Mouse (Mus musculus) NIH3T3 (cell line): ENCODE results near the gene Gm7137.
"Not testable (repeated sequence)": the region's sequence is repeated elsewhere in the genome, so short reads cannot be mapped to it uniquely, and the experiment has no call there.

ENCODE experiments used
- DNase-seq: peaks from one replicate; pipeline ENCODE4 v3.0.0-alpha.2; 2012; ENCODE audit warnings: low read depth

The Gm7137 gene

GRCm38 (mm10) chr10:77752312-77752711, 35.7 kb downstream of the Gm7137 start:
- DNase-seq = not testable (repeated sequence)

- not testable (repeated sequence) for DNase-seq
Measured at GRCm38 (mm10) chr10:77751254-77751653, 36.7 kb downstream of the Gm7137 start, which contains the start of gene Gm9736. Gm9736 (minus strand) TSS chr10:77751354.

GRCm38 (mm10) chr10:77750686-77751085, 37.3 kb downstream of the Gm7137 start:
- not testable (repeated sequence) for DNase-seq

GRCm38 (mm10) chr10:77741924-77742688, 45.9 kb downstream of the Gm7137 start, which contains the start of gene Gm18596:
Gm18596 (minus strand) TSS chr10:77742638.
- DNase-seq = not testable (repeated sequence)

- no peak for DNase-seq
Measured at GRCm38 (mm10) chr10:77738929-77739328, 49.1 kb downstream of the Gm7137 start.
